Mouse (Mus musculus) ES-E14 (cell line): ENCODE results near the gene Rbm28. TPM values are rescaled to one million over a fixed set of nuclear protein-coding genes. Genes with fewer than 3 reads are reported as not detected.
"Not testable (repeated sequence)": the region's sequence is repeated elsewhere in the genome, so short reads cannot be mapped to it uniquely, and the experiment has no call there.

ENCODE experiments used
- DNase-seq: peaks from one replicate; pipeline ENCODE4 v3.0.0-alpha.2; 2013; ENCODE audit warnings: low read depth, low spot score
- H3K27ac ChIP-seq: 2 replicates; pipeline ENCODE4 v1.5.1; 2012; ENCODE audit warnings: low read depth, mild to moderate bottlenecking, low read length, moderate library complexity, mixed read lengths; ENCODE audit not compliant: poor library complexity, insufficient read depth, severe bottlenecking
- H3K36me3 ChIP-seq: 2 replicates; pipeline ENCODE4 v1.6.1; 2012; ENCODE audit warnings: mild to moderate bottlenecking, low read length, moderate library complexity, mixed read lengths; ENCODE audit not compliant: control insufficient read depth, poor library complexity, insufficient read depth, severe bottlenecking
- H3K4me1 ChIP-seq, 2 experiments: fragments of 150-350 bp in 1 of 2; sonication (generic) in 1 of 2; 2 replicates each; pipeline ENCODE4 v1.6.1; 2012; ENCODE audit warnings: low read length in 2 of 2, mild to moderate bottlenecking in 1 of 2, mixed read lengths in 1 of 2; ENCODE audit not compliant: control insufficient read depth in 2 of 2, insufficient read depth in 2 of 2, poor library complexity in 1 of 2
- H3K4me3 ChIP-seq, 2 experiments: fragments of 150-350 bp in 1 of 2; sonication (generic) in 1 of 2; 2 replicates each; pipeline ENCODE4 v1.5.1; 2012; ENCODE audit warnings: low read length in 2 of 2, low read depth in 1 of 2, mild to moderate bottlenecking in 1 of 2, mixed read lengths in 1 of 2; ENCODE audit not compliant: insufficient read depth in 1 of 2, poor library complexity in 1 of 2, severe bottlenecking in 1 of 2
- H3K9ac ChIP-seq: 2 replicates; pipeline ENCODE4 v1.6.1; 2012; ENCODE audit warnings: low read depth, mild to moderate bottlenecking, low read length, mixed read lengths; ENCODE audit not compliant: poor library complexity, insufficient read depth, severe bottlenecking
- H3K9me3 ChIP-seq: fragments of 150-350 bp; sonication (generic); 2 replicates; pipeline ENCODE4 v1.6.1; 2012; ENCODE audit warnings: low read depth, mild to moderate bottlenecking, low read length; ENCODE audit not compliant: control insufficient read depth, insufficient read depth
- CHD2 ChIP-seq: IDR thresholded peaks from 2 replicates; pipeline ENCODE4 v1.6.1; 2014; ENCODE audit warnings: mild to moderate bottlenecking, low read depth, low read length, inconsistent platforms
- HCFC1 ChIP-seq: IDR thresholded peaks from 2 replicates; pipeline ENCODE4 v1.6.1; 2012; ENCODE audit warnings: low read length, inconsistent platforms, borderline replicate concordance; ENCODE audit not compliant: insufficient read depth
- MAFK ChIP-seq: IDR thresholded peaks from 2 replicates; pipeline ENCODE4 v1.6.1; 2014; ENCODE audit warnings: mild to moderate bottlenecking, low read depth, low read length, inconsistent platforms; ENCODE audit not compliant: insufficient read depth
- ZC3H11A ChIP-seq: IDR thresholded peaks from 2 replicates; pipeline ENCODE4 v1.6.1; 2012; ENCODE audit warnings: low read depth, mild to moderate bottlenecking, inconsistent platforms, low read length, borderline replicate concordance
- ZNF384 ChIP-seq: IDR thresholded peaks from 2 replicates; pipeline ENCODE4 v1.6.1; 2012; ENCODE audit warnings: low read depth, low read length, inconsistent platforms
- in situ Hi-C, 2 experiments: fragments of 600-800 bp; cut with MboI; formaldehyde crosslinking; loops; one replicate each; pipeline ENCODE4 v1.15.1; 2025; ENCODE audit warnings: low sequenced_read_pairs in 2 of 2, inconsistent platforms in 1 of 2; ENCODE audit not compliant: unreplicated experiment in 2 of 2
- total RNA-seq: library from RNA; depleted of rRNA; stranded (reverse); fragments of 300-350 nt; gene quantifications from 2 replicates; pipeline ENCODE4 v1.2.3, GENCODE M21; 2012

The Rbm28 gene
- total RNA-seq, 1 experiment: 58.1 TPM

DNA sequence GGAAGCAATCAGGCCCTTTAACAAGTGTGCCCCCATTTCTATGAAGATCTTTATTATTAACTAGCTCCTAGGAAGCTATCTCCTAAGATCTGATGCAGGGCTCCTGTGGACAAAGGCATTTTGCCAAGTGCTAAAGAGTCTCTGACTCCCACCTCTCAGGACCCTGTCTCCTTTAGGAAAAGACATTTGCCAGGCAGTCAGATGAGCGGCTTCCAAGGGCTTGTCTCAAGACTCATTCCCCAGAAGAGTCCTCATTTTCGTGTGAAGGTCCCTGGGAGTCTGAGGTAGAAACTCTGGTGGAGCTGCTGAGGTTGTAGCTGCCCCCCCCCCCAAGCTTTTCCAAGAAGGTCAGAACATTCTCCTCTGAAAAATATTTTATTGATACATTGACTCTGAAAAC is 4.1 kb upstream of the Rbm28 start:
- H3K9me3 ChIP-seq: no peaks in the 10 kb centered on the region
- no peak for TF ChIP-seq HCFC1
- TF ChIP-seq ZC3H11A: no peak
- no peak for TF ChIP-seq CHD2
- TF ChIP-seq MAFK: no peak
- no peak for TF ChIP-seq ZNF384
- DNase-seq: no peak
- no peak overlapping the region for H3K27ac ChIP-seq
- H3K4me3 ChIP-seq: no peak overlapping the region
- H3K36me3 ChIP-seq: no peaks in the 10 kb centered on the region
- no peak overlapping the region for H3K9ac ChIP-seq
- in situ Hi-C loops: no loop called here
- no peaks in the 10 kb centered on the region for H3K4me1 ChIP-seq

DNA sequence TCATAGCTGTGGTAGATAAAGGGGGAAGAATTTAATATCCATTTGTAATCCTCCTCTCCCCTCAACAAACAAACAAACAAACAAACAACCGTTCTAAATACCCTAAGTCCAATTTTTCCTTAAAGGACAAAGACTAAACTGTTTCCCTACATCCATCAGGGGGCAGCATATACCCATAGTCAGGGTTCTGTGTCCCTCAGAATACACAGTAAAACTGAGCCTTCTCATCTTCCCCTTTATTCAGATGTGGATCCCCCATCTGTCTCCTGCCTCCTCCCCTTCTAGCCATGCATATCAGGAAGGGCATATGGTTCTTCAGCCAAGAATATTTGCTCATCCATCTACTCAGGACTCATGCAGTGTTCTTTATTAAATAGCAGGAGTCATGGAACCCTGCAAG is 1.4 kb upstream of the Rbm28 start:
- Histone ChIP-seq H3K4me3 (no peak overlapping the region), H3K9me3 (no peaks in the 10 kb centered on the region), H3K36me3 (no peaks in the 10 kb centered on the region), H3K9ac (no peak overlapping the region), H3K4me1 (no peaks in the 10 kb centered on the region; a peak in 1 of 4 replicates), H3K27ac (no peak overlapping the region)
- no peak for TF ChIP-seq HCFC1
- no peak for TF ChIP-seq MAFK
- TF ChIP-seq CHD2: no peak
- no peak for DNase-seq
- in situ Hi-C loops: no loop called here

DNA sequence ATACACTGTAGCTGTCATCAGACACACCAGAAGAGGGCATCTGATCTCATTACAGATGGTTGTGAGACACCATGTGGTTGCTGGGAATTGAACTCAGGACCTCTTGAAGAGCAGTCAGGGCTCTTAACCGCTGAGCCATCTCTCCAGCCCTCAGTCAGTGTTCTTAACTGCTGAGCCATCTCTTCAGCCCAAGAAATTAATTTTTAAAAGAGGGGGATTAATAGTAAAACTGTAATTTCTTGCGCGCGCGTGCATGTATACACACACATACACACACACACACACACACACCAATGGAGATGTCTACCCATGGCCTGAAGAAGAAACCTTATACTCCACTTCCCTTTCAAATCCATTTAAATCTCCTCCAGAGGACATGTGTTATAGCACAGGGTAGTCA is 3.5 kb downstream of the Rbm28 start:
- H3K4me3 ChIP-seq, H3K27ac ChIP-seq, DNase-seq, H3K4me1 ChIP-seq, H3K9me3 ChIP-seq, in situ Hi-C loops, H3K9ac ChIP-seq: not testable (repeated sequence)
- H3K36me3 ChIP-seq: peaks cover 14% of the 10 kb centered on the region; the same call in 1 of the 2 replicates

DNA sequence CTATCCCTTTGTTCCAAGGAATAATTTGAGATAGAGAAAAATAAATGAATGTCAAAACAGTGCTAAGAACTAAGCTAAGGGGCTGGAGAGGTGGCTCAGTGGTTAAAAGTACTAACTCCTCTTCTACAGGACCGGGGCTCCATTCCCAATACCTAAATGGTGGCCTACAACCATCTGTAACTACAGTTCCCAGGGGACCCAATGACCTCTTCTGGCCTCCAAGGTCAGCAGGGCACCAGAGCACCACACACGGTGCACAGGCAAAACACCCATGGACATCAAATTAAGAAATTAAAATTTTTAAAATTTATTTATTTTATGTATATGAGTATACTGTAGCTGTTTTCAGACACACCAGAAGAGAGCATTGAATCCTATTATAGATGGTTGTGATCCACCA is 4.0 kb downstream of the Rbm28 start:
- TF ChIP-seq HCFC1 (no peak), ZNF384 (no peak), ZC3H11A (no peak), MAFK (no peak), CHD2 (no peak)
- in situ Hi-C loops: no loop called here
- Histone ChIP-seq H3K4me1 (no peaks in the 10 kb centered on the region; a peak in 1 of 4 replicates), H3K9me3 (no peaks in the 10 kb centered on the region), H3K4me3 (no peak overlapping the region), H3K9ac (no peak overlapping the region), H3K27ac (no peak overlapping the region), H3K36me3 (peaks cover 19% of the 10 kb centered on the region)
- DNase-seq: no peak

DNA sequence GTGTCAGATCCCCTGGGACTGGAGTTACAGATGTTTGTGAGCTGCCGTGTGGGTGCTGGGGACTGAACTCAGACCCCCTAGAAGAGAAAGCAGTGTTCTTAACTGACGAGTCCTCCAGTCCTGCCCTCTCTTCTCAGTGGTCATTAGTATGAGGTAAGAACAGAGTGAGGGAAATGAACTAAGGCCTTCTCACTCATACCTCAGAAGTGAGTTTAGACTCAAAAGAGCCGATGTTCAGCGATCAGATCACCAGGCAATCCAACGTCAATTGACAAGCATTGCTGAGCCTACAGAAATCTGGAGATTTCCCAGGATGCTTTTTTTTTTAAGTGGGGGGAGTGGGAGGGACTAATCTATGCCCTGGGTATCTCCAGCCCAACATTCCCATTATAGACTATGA is 8.5 kb downstream of the Rbm28 start:
- no peaks in the 10 kb centered on the region for H3K4me1 ChIP-seq
- no peak for TF ChIP-seq ZC3H11A
- no peak for TF ChIP-seq HCFC1
- no peak for TF ChIP-seq MAFK
- H3K36me3 ChIP-seq: peaks cover 44% of the 10 kb centered on the region
- H3K9ac ChIP-seq: no peak overlapping the region
- H3K4me3 ChIP-seq: no peak overlapping the region
- no peaks in the 10 kb centered on the region for H3K9me3 ChIP-seq
- no peak for DNase-seq
- no peak overlapping the region for H3K27ac ChIP-seq
- in situ Hi-C loops: no loop called here
